Mouse (Mus musculus): ENCODE measurements around the gene Ankrd11. TPM values are rescaled to one million over a fixed set of nuclear protein-coding genes. Genes with fewer than 3 reads are reported as not detected.

Gene Ankrd11
- polyA plus RNA-seq, 1 experiment from 2014 or later: 21.2 TPM

DNA sequence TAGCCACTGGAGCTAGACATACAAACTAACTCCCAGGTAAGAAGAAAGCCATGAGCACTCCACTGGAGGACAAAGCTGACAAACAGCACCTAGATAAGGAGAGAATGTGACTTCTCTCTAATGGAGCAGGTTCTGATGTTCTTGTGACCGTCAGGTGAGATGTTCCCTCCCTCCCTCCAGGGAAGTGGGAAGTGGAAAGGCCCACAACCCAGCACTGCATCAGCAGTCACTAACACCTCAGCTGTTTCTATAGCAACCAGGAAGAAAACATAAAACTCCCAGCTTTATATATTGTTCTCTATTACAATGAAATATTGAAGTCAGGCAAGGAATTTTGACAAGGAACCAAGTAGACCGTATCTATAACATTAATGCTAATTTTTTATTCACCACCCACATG is 22.0 kb downstream of the Ankrd11 start:
- Histone ChIP-seq H3K27ac (ENCODE audit: low read depth) (peak overlapping the region; percentile 69; the same call in 1 of the 2 replicates), H3K4me2 (ENCODE audit: low read depth, low read length) (no peak overlapping the region), H3K9ac (replicated peaks) (no peak overlapping the region), H3K9me3 (ENCODE audit: low read length) (no peaks in the 10 kb centered on the region), H3K4me1 (ENCODE audit: insufficient read depth) (peaks cover 62% of the 10 kb centered on the region), H3K4me3 (ENCODE audit: low read depth, low read length) (no peak overlapping the region), H3K27me3 (ENCODE audit: insufficient read depth, low read length) (no peaks in the 10 kb centered on the region), H3K36me3 (replicated peaks; ENCODE audit: insufficient read depth, low read length) (0 out of 2 replicates have a peak, but pooled peaks cover 5% of the 10 kb centered on the region)
- 62% methylated on average over 2 of the region's 2 CpGs for WGBS (ENCODE audit: insufficient replicate concordance)
- no peak for TF ChIP-seq CTCF (IDR thresholded peaks at IDR 0.05; ENCODE audit: low read depth)
- no peak for TF ChIP-seq EP300 (IDR thresholded peaks at IDR 0.05; ENCODE audit: low read depth)
- no peak for DNase-seq
- no peak for ATAC-seq

DNA sequence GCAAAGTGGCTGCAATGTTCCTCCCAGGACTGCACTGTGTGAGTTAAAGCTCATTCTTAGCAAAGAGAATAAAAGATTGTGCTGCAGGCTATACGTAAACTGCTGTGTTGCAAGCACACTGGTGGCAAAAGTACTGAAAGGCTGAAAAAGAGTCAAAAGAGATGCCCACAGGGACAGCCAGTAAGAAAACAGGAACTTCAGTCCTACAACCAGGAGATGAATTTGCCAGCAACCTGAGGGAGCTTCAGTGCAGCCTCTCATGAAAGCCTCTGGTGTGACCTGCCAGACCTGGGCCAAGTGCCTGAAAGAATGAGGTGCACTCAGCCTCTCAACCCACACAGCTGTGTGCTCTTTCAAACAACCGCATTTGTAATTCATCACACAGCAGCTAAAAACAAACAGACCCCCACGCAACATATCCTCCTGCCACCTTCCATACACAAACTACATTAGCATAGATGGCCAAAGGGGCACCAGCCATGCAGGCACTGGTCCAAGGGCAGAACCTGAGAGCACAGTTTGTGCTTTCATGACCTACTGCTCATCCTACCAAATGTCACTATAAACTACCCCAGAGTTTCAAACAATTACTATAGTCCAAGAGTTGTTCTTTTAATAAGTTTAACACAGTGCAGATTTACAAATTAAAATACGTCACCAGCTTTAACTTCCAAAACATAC is 23.5 kb downstream of the Ankrd11 start:
- no peak for ATAC-seq
- no peak overlapping the region for H3K4me2 ChIP-seq (ENCODE audit: low read depth, low read length)
- DNase-seq: no peak
- TF ChIP-seq EP300 (IDR thresholded peaks at IDR 0.05; ENCODE audit: low read depth): no peak
- no peak for TF ChIP-seq CTCF (IDR thresholded peaks at IDR 0.05; ENCODE audit: low read depth)
- peak overlapping the region; percentile 71 for H3K27ac ChIP-seq (ENCODE audit: low read depth)
- H3K4me3 ChIP-seq (ENCODE audit: low read depth, low read length): no peak overlapping the region
- H3K36me3 ChIP-seq (replicated peaks; ENCODE audit: insufficient read depth, low read length): 0 out of 2 replicates have a peak, but pooled peaks cover 11% of the 10 kb centered on the region
- H3K9ac ChIP-seq (replicated peaks): no peak overlapping the region
- 61% methylated on average over 4 of the region's 4 CpGs for WGBS (ENCODE audit: insufficient replicate concordance)
- H3K27me3 ChIP-seq (ENCODE audit: insufficient read depth, low read length): no peaks in the 10 kb centered on the region
- H3K9me3 ChIP-seq (ENCODE audit: low read length): no peaks in the 10 kb centered on the region
- H3K4me1 ChIP-seq (ENCODE audit: insufficient read depth): peaks cover 69% of the 10 kb centered on the region

DNA sequence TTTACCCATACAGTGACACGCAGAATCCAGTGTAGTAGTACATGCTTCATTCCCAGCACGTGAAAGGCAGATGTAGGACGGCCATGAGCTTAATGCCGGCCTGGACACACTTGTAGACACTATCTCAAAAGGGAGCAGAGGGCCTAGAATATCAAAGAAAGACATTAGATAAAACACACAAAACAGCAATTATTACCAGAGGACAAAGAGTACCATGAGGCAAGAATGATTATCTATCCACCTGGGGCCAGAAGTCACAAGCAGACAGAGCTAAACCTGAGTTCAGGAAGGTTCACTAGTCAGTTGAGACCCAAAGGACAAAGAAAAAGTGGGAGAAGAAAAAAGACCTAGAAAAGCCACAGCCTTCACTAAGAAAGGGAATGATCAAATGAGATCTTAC is 24.9 kb downstream of the Ankrd11 start:
- ATAC-seq (0 out of 2 replicates have a peak, but pooled peaks have one; percentile 10), DNase-seq (no peak)
- Histone ChIP-seq H3K4me2 (ENCODE audit: low read depth, low read length) (no peak overlapping the region), H3K9ac (replicated peaks) (no peak overlapping the region), H3K9me3 (ENCODE audit: low read length) (no peaks in the 10 kb centered on the region), H3K4me1 (ENCODE audit: insufficient read depth) (peaks cover 65% of the 10 kb centered on the region), H3K27me3 (ENCODE audit: insufficient read depth, low read length) (no peaks in the 10 kb centered on the region), H3K4me3 (ENCODE audit: low read depth, low read length) (no peak overlapping the region), H3K27ac (ENCODE audit: low read depth) (peak overlapping the region; percentile 71), H3K36me3 (replicated peaks; ENCODE audit: insufficient read depth, low read length) (peaks cover 13% of the 10 kb centered on the region; the same call in 1 of the 2 replicates)
- TF ChIP-seq CTCF (IDR thresholded peaks at IDR 0.05; ENCODE audit: low read depth): no peak
- TF ChIP-seq EP300 (IDR thresholded peaks at IDR 0.05; ENCODE audit: low read depth): no peak
- 86% methylated on average over 4 of the region's 4 CpGs for WGBS (ENCODE audit: insufficient replicate concordance)

DNA sequence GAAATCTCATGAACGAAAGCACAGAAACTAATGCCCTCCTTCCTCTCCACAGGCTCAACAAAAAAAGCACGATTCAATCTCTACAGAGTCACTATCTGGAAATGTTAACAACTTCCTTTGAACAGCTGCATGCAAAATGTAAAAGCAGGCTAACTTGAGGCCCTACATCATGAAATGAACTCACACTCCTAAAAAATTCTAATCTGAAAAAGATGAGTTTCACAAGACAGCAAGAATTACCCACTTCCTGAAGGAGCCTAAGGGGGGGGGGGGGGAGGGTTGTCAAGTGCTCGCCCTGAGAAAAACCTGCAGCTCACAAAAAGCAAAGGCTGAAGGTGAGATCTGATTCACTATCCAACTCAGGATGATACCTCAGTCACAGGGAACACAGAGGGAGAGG is 27.0 kb downstream of the Ankrd11 start:
- H3K9ac ChIP-seq (replicated peaks): no peak overlapping the region
- no peak for TF ChIP-seq CTCF (IDR thresholded peaks at IDR 0.05; ENCODE audit: low read depth)
- TF ChIP-seq EP300 (IDR thresholded peaks at IDR 0.05; ENCODE audit: low read depth): no peak
- H3K36me3 ChIP-seq (replicated peaks; ENCODE audit: insufficient read depth, low read length): peaks cover 13% of the 10 kb centered on the region; the same call in 1 of the 2 replicates
- no peak overlapping the region for H3K4me2 ChIP-seq (ENCODE audit: low read depth, low read length)
- H3K9me3 ChIP-seq (ENCODE audit: low read length): no peaks in the 10 kb centered on the region
- no peaks in the 10 kb centered on the region for H3K27me3 ChIP-seq (ENCODE audit: insufficient read depth, low read length)
- WGBS (ENCODE audit: insufficient replicate concordance): 34% methylated on average over 3 of the region's 3 CpGs
- H3K27ac ChIP-seq (ENCODE audit: low read depth): peak overlapping the region; percentile 39; the same call in 1 of the 2 replicates
- H3K4me3 ChIP-seq (ENCODE audit: low read depth, low read length): no peak overlapping the region
- ATAC-seq: no peak
- no peak for DNase-seq
- H3K4me1 ChIP-seq (ENCODE audit: insufficient read depth): peaks cover 58% of the 10 kb centered on the region

DNA sequence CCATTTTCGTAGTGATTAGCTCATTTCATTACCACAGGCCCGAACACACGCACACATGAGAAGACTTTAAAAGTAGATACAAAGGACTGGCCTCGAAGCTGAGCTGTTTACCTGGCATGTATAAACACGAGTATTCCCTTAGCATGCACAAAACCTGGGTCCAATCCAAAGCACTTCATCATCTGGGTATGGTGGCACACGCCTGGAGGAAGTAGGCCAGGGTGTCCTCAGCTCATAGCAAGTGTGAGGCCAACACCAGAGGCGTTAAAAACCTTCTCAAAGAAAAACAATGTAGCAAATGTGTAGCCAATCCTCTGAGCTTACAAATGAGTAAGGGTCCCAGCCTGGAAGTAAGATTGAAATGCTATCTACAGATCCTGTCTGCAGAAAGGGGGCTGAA is 27.6 kb downstream of the Ankrd11 start:
- TF ChIP-seq EP300 (IDR thresholded peaks at IDR 0.05; ENCODE audit: low read depth) (no peak), CTCF (IDR thresholded peaks at IDR 0.05; ENCODE audit: low read depth) (no peak)
- Histone ChIP-seq H3K36me3 (replicated peaks; ENCODE audit: insufficient read depth, low read length) (peaks cover 13% of the 10 kb centered on the region; the same call in 1 of the 2 replicates), H3K4me1 (ENCODE audit: insufficient read depth) (peaks cover 57% of the 10 kb centered on the region), H3K4me2 (ENCODE audit: low read depth, low read length) (no peak overlapping the region), H3K27me3 (ENCODE audit: insufficient read depth, low read length) (no peaks in the 10 kb centered on the region), H3K4me3 (ENCODE audit: low read depth, low read length) (no peak overlapping the region), H3K9me3 (ENCODE audit: low read length) (no peaks in the 10 kb centered on the region), H3K27ac (ENCODE audit: low read depth) (peak overlapping the region; percentile 39; the same call in 1 of the 2 replicates), H3K9ac (replicated peaks) (no peak overlapping the region)
- WGBS (ENCODE audit: insufficient replicate concordance): 73% methylated on average over 7 of the region's 7 CpGs
- DNase-seq (no peak), ATAC-seq (no peak)

DNA sequence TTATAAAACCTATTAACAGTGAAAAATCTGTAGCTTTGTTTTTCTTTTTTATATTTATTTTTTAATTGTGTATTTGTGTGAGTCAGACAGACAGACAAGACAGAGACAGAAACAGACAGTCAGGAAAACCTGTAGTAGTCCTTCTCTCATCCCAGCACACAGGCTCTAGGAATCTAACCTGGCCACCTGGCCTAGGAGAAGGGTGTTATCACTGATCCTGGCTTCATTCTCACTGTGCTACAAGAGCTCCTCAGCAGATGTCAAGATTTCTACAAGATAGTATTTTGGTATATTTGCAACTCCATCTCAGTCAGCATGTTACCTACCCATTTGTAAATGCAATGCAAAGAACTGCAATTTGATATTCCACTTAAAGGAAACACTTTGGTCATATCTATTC is 30.8 kb downstream of the Ankrd11 start:
- TF ChIP-seq CTCF (IDR thresholded peaks at IDR 0.05; ENCODE audit: low read depth) (no peak), EP300 (IDR thresholded peaks at IDR 0.05; ENCODE audit: low read depth) (no peak)
- Histone ChIP-seq H3K27me3 (ENCODE audit: insufficient read depth, low read length) (no peaks in the 10 kb centered on the region), H3K27ac (ENCODE audit: low read depth) (no peak overlapping the region), H3K4me3 (ENCODE audit: low read depth, low read length) (no peak overlapping the region), H3K4me2 (ENCODE audit: low read depth, low read length) (no peak overlapping the region), H3K9me3 (ENCODE audit: low read length) (no peaks in the 10 kb centered on the region), H3K4me1 (ENCODE audit: insufficient read depth) (peaks cover 40% of the 10 kb centered on the region), H3K36me3 (replicated peaks; ENCODE audit: insufficient read depth, low read length) (peaks cover 10% of the 10 kb centered on the region; the same call in 1 of the 2 replicates), H3K9ac (replicated peaks) (no peak overlapping the region)
- no peak for DNase-seq
- ATAC-seq: no peak
